Mouse (Mus musculus): ENCODE measurements around the gene Cacna2d3. TPM values are rescaled to one million over a fixed set of nuclear protein-coding genes. Genes with fewer than 3 reads are reported as not detected.

Gene Cacna2d3
- total RNA-seq, 2 experiments from 2014 or later = 0.08 TPM; not detected in 1

DNA sequence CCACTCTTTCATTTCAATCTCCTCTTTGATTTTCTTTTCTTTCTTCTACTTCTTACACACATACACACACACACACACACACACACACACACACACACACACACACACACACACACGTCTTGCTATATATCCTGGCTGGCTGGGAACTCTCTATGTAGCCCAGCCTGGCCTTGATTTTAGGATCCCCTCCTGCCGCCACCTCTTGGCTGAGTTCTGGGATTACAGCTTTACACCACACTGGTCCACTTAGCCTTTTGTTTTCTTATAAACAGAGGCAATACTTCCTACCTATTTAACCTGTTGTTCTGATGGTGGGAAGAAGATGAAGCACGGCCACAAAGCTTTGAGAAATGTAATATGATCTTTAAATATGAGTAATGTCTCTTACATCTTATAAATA is 741.2 kb downstream of the Cacna2d3 start:
- ATAC-seq (replicated peaks; ENCODE audit: low FRiP score, poor library complexity, severe bottlenecking) = no peak

- no peak for ATAC-seq (replicated peaks; ENCODE audit: low FRiP score, poor library complexity, severe bottlenecking)
Observed at GRCm38 (mm10) chr14:28979230-28979629, 742.4 kb downstream of the Cacna2d3 start.

DNA sequence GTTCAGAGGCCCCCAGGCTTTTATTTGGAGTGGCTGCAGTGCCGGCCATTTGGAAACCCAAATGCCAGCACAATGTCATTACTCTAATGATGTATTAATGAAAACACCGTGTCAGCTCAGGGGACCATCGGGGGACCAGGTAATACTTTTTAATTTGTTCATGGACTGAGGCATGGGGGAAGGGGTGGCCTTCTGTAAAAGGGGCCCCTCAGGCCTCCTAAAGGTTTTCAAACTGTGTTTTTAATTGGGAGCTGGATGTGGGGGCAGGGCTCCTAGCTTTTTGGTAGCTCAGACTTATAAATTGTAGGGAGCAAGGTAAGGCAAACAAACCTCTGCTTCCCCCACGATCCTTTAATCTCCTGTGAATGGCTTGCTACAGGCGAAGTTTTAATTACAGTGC is 749.0 kb downstream of the Cacna2d3 start:
- ATAC-seq (replicated peaks; ENCODE audit: low FRiP score, poor library complexity, severe bottlenecking) = no peak

- ATAC-seq (replicated peaks; ENCODE audit: low FRiP score, poor library complexity, severe bottlenecking) = no peak
Observed at GRCm38 (mm10) chr14:28969247-28969646, 752.4 kb downstream of the Cacna2d3 start.

DNA sequence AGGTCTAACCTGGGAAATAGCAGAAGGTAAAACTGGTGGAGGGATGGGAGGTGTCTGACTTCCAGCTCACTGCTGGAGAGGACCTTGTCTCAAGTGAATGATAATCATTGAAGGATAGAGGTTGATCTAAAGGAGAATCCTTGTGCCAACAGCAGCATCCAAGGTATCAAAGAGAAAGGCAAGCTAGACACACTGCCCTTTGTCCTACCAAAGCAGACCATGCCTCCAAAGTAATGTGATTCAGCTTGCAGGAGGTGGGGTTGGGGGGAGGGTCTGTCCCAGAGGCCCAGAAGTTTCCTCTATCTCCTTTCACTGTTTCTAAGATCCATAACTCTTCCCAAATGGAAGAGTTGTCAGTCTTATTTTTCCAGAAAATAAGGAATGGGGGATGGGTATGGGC is 754.8 kb downstream of the Cacna2d3 start:
- no peak for ATAC-seq (replicated peaks; ENCODE audit: low FRiP score, poor library complexity, severe bottlenecking)

DNA sequence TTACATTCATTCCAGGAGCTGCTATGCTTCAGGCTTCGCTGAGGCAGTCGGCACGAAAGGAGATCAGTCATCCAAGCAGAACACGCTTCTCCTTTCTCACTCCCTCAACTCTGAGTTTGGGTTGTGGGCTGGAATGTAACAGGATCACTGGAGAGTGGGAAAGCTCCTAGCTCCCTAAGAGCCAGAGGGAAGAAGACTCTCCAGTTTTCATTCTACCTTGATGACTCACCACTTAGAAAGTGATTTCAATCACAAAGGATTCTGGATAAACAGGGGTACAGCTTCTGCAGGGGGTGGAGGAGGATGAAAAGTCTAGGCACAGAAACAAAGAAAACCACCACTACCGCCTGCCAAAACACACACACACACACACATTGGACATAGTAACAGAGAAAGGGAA is 760.3 kb downstream of the Cacna2d3 start:
- no peak for ATAC-seq (replicated peaks; ENCODE audit: low FRiP score, poor library complexity, severe bottlenecking)

DNA sequence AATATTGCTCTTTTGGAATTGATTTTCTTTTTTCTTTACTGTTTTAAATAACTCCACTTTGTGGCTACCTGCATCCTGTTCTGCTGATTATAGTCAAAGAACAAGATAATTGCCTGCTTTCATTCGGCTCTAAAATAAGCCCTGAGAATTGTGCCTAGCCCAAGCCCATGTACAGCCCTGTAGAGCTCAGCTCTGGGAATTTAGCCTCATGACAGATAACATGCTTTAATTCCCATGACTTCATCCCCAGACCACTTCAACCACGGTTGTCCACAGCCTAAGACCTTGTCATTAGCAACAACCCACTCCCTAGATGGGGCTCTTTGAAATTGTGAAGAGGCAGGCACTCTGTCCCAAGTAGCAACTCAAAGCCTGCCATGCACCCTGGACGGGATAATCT is 762.6 kb downstream of the Cacna2d3 start:
- ATAC-seq (replicated peaks; ENCODE audit: low FRiP score, poor library complexity, severe bottlenecking) = no peak

- ATAC-seq (replicated peaks; ENCODE audit: low FRiP score, poor library complexity, severe bottlenecking) = no peak
Observed at GRCm38 (mm10) chr14:28958131-28959015, 763.3 kb downstream of the Cacna2d3 start.

GRCm38 (mm10) chr14:28955181-28955580 is 766.5 kb downstream of the Cacna2d3 start:
- ATAC-seq (replicated peaks; ENCODE audit: low FRiP score, poor library complexity, severe bottlenecking) = no peak

- no peak for ATAC-seq (replicated peaks; ENCODE audit: low FRiP score, poor library complexity, severe bottlenecking)
Observed at GRCm38 (mm10) chr14:28954588-28954987, 767.1 kb downstream of the Cacna2d3 start.

- no peak for ATAC-seq (replicated peaks; ENCODE audit: low FRiP score, poor library complexity, severe bottlenecking)
Observed at GRCm38 (mm10) chr14:28954086-28954485, 767.6 kb downstream of the Cacna2d3 start.

- no peak for ATAC-seq (replicated peaks; ENCODE audit: low FRiP score, poor library complexity, severe bottlenecking)
Observed at GRCm38 (mm10) chr14:28953409-28953808, 768.3 kb downstream of the Cacna2d3 start.

GRCm38 (mm10) chr14:28950499-28950898 is 771.2 kb downstream of the Cacna2d3 start:
- no peak for ATAC-seq (replicated peaks; ENCODE audit: low FRiP score, poor library complexity, severe bottlenecking)

DNA sequence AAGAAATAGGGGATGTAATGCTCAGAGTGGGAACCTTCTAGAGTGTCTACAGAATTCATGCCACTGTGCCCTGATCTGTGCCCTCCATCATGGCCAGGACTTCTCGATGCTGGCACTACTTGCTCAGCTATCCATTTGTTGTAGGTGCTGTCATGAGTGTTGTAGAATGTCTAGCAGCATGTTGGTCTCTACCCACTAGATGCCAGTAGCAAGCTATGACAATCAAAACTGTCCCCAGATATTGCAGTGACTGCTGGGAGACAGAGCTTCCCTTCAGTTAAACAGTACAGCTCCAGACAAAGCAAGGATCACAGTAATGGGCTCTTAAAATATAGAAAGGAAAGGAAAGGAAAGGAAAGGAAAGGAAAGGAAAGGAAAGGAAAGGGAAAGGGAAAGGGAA is 771.9 kb downstream of the Cacna2d3 start:
- ATAC-seq (replicated peaks; ENCODE audit: low FRiP score, poor library complexity, severe bottlenecking) = no peak

- no peak for ATAC-seq (replicated peaks; ENCODE audit: low FRiP score, poor library complexity, severe bottlenecking)
Observed at GRCm38 (mm10) chr14:28948019-28948850, 773.4 kb downstream of the Cacna2d3 start.

DNA sequence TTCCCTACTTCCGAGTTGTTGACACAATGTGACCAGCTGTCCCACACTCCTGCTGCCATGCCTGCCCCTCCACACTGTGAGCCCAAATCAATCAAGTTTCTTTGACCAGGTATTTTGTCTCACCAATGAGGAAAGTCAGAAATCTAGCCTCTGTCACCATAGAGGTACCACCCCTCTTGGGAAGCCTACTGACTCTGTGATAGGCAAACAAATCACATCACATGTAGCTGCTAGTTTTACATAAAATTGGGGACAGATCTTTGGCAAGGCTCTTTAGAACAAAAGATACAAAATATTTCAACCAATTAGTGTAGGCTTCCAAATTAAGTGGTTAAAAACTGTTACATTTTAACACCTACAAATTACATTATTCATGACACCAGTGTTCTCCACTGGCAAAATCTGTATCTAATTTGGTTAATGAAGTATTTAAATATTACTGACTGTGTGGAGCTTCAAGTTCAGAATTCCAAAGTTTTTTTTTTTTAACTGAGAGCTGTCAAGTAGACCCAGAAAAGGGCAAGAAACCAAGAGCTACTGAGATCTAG is 788.8 kb downstream of the Cacna2d3 start:
- ATAC-seq (replicated peaks; ENCODE audit: low FRiP score, poor library complexity, severe bottlenecking) = no peak

DNA sequence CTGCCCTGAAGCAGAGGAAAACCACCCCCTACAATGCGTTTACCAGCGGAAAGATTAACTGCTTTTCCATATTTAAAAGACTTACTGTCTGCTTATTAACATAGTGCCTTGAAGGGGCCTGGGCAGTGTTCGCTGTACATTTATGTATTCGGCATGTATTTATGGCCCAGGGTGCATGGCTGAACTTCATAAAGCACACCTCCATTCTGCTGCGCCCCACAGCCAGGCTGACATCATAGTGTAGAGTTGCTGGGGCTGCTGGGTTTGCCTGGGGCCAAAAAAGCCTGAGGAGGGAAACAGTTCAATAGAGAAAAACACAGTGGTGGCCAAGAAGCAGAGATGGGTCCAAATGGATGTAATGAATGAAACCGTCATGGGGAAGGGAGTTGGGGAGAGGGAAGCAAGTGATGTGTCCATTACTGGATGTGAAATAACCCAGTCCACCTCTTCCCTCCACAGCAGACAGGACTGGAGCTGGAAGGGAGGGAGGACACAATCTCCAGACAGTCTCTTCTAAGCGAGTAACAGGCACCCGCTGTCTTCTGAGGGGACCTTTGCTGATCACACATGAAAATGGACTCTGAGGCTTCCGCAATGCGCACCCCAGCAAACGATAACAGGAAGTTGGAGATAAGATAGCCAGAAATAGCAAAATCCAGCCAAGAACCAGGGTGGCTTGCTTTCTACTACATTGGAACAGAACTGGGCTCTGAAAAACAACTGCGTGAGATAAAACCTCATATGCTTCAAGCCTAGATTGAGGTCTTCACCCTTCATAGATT is 798.3 kb downstream of the Cacna2d3 start:
- no peak for ATAC-seq (replicated peaks; ENCODE audit: low FRiP score, poor library complexity, severe bottlenecking)

- ATAC-seq (replicated peaks; ENCODE audit: low FRiP score, poor library complexity, severe bottlenecking) = no peak
Observed at GRCm38 (mm10) chr14:28918871-28919270, 802.8 kb downstream of the Cacna2d3 start.

DNA sequence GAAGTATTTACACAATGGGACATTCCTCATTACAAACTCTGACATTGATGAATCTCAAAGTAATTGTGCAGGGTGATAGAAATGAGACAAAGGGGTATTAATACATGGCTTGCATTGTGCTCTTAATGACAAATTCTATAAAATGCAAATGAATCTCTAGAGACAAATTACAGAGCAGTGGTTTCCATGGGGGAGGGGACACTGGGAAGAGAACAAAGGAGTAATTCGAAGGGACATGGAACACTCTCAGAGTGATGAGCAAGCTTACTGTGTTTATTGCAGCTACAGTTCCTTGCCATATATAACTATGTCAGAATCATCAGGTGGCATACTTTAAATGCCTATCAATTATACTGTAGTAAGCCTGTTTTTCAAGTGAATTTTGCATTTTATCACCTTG is 806.7 kb downstream of the Cacna2d3 start:
- ATAC-seq (replicated peaks; ENCODE audit: low FRiP score, poor library complexity, severe bottlenecking) = no peak

DNA sequence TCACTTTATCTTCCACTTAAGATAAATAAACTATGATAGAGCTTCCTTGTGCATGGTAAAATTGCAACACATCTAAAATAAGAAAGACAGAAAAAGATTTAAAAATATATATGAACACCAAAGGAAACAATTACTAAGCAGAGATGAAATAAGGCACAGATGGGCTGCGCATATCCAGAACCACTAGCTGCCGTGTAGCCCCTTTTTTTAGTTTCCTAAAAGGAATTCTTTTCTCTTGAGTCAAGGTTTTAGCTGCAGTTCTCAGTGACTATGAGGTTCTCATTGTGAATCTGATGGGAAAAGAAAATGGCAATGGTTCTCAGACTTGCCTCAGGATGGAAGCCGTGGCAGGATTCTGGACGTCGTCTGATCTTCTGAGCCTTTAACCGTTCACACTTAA is 814.0 kb downstream of the Cacna2d3 start:
- ATAC-seq (replicated peaks; ENCODE audit: low FRiP score, poor library complexity, severe bottlenecking) = no peak

All from erythroid progenitor cell, adult 5-6 weeks (primary cell).